Comparison of ENCODE assay signal across 10 mouse cellular contexts in the genomic region with DNA sequence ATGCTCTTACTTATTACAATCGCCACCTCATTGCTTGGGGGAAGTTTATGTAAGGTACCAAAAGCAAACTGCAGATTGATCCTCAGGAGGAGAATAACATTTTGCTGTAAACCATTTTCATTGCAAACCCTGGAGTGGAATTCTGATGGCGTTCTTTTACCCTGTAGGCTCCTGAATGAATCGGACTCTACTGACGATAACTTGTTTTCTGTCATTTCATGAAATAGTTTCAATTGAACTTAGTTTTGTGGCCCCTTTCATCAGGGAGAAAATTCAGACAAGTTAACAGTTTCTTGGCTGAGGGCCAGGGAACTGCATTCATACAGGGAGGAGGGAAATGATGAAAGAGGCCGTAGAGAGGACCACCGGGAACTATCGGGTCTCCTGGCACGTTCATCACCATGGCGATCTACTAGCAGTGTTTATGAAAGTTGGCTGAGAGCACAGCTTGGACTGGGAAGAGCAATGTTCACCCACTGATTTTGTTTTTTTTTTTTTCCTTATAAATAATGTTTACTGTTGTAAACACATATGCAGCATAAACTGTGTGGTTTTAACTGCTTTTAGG.
DNase-seq lines count a peak whose midpoint lies in the region; ATAC-seq and TF ChIP-seq lines count a peak whose summit lies in the region.
"Had no signal": no experiment of that assay in that cellular context is flagged by ENCODE, and none has a peak within 500 bp of the region (broad histone marks: within the 10 kb centered on the region; RNA-seq: fewer than 3 reads in every experiment).

No protein-coding gene starts in this region.

- peak overlapping the region; percentile 19; the same call in 1 of the 2 replicates for H3K4me2 ChIP-seq in heart, embryonic 14.5 days (ENCODE audit: low read length)
- H3K4me2 ChIP-seq in intestine, embryonic 15.5 days (replicated peaks) = peak overlapping the region; percentile 28
- 0 out of 2 replicates have a peak overlapping the region, but pooled peaks have one; percentile 1 for H3K4me2 ChIP-seq in stomach, postnatal 0 days (replicated peaks; ENCODE audit: low read depth)
- H3K4me2 ChIP-seq: neural tube, embryonic 13.5 days had no signal

- no peak for ATAC-seq in heart, embryonic 14.5 days (ENCODE audit: insufficient number of reproducible peaks, insufficient read depth, low FRiP score, low read depth)
- no peak for ATAC-seq in intestine, embryonic 15.5 days
- ATAC-seq in stomach, postnatal 0 days (ENCODE audit: low FRiP score, low TSS enrichment) = no peak

- DNase-seq in heart, postnatal 14 days = no peak
- DNase-seq in retina, postnatal 1 day = peak; percentile 74
- no peak for DNase-seq in retina, embryonic 14.5 days (ENCODE audit: low spot score)
- DNase-seq in stomach, postnatal 0 days (ENCODE audit: low spot score) = no peak
- DNase-seq in gastrocnemius, adult 8-10 months (ENCODE audit: low spot score in 2 of 2) = no peak
- no peak for DNase-seq in ovary, postnatal 14 days (ENCODE audit: low spot score)
- DNase-seq: cerebellum, postnatal 36 days had no signal

- H3K4me1 ChIP-seq in heart, embryonic 14.5 days (ENCODE audit: control insufficient read depth in 2 of 2, insufficient read depth in 2 of 2, low read length in 2 of 2) = peaks cover 4 to 5% of the 10 kb centered on the region in 2 experiments; a peak in 3 of 4 replicates
- H3K4me1 ChIP-seq in intestine, embryonic 15.5 days (replicated peaks) = no peaks in the 10 kb centered on the region
- H3K4me1 ChIP-seq in stomach, postnatal 0 days (replicated peaks; ENCODE audit: control insufficient read depth, insufficient read depth) = no peaks in the 10 kb centered on the region

- no peaks in the 10 kb centered on the region for H3K36me3 ChIP-seq in heart, embryonic 14.5 days (ENCODE audit: control insufficient read depth, insufficient read depth, low read length)
- no peaks in the 10 kb centered on the region for H3K36me3 ChIP-seq in intestine, embryonic 15.5 days
- no peaks in the 10 kb centered on the region for H3K36me3 ChIP-seq in stomach, postnatal 0 days (ENCODE audit: control insufficient read depth, insufficient read depth, low read length)
- H3K36me3 ChIP-seq: neural tube, embryonic 13.5 days had no signal

- H3K27me3 ChIP-seq in heart, embryonic 14.5 days (ENCODE audit: control insufficient read depth, insufficient read depth, low read length) = no peaks in the 10 kb centered on the region
- no peaks in the 10 kb centered on the region for H3K27me3 ChIP-seq in intestine, embryonic 15.5 days (replicated peaks)
- H3K27me3 ChIP-seq in stomach, postnatal 0 days (ENCODE audit: control insufficient read depth, insufficient read depth, low read length) = no peaks in the 10 kb centered on the region
- H3K27me3 ChIP-seq: neural tube, embryonic 13.5 days had no signal

- H3K9ac ChIP-seq in heart, embryonic 14.5 days (ENCODE audit: low read length) = no peak overlapping the region
- H3K9ac ChIP-seq in intestine, embryonic 15.5 days = no peak overlapping the region
- H3K9ac ChIP-seq in stomach, postnatal 0 days (ENCODE audit: low read length) = no peak overlapping the region
- H3K9ac ChIP-seq: neural tube, embryonic 13.5 days had no signal

- no peak overlapping the region for H3K4me3 ChIP-seq in heart, embryonic 14.5 days (ENCODE audit: control insufficient read depth in 1 of 2, insufficient read depth in 1 of 2, low read depth in 1 of 2, low read length in 2 of 2)
- no peak overlapping the region for H3K4me3 ChIP-seq in intestine, embryonic 15.5 days (replicated peaks)
- no peak overlapping the region for H3K4me3 ChIP-seq in stomach, postnatal 0 days (ENCODE audit: low read depth, low read length)
- H3K4me3 ChIP-seq: neural tube, embryonic 13.5 days had no signal

- no peaks in the 10 kb centered on the region for H3K9me3 ChIP-seq in heart, embryonic 14.5 days (ENCODE audit: control insufficient read depth, low read length)
- no peaks in the 10 kb centered on the region for H3K9me3 ChIP-seq in intestine, embryonic 15.5 days
- H3K9me3 ChIP-seq in stomach, postnatal 0 days (ENCODE audit: control insufficient read depth, low read length) = no peaks in the 10 kb centered on the region
- H3K9me3 ChIP-seq: neural tube, embryonic 13.5 days had no signal

- H3K27ac ChIP-seq in heart, embryonic 14.5 days (replicated peaks in 1 of 2; ENCODE audit: control insufficient read depth in 1 of 2, insufficient read depth in 1 of 2, low read depth in 2 of 2, low read length in 2 of 2) = no peak overlapping the region
- no peak overlapping the region for H3K27ac ChIP-seq in intestine, embryonic 15.5 days
- H3K27ac ChIP-seq in stomach, postnatal 0 days (replicated peaks) = no peak overlapping the region
- H3K27ac ChIP-seq: neural tube, embryonic 13.5 days had no signal

- TF ChIP-seq CTCF in stomach, postnatal 0 days (IDR thresholded peaks at IDR 0.05; ENCODE audit: low read depth) = no peak

- TF ChIP-seq EP300 in stomach, postnatal 0 days (optimal IDR thresholded peaks at IDR 0.05) = no peak

- intact Hi-C loops in heart, postnatal 14 days (cut with DNase I) = loop anchor here (10.0 kb wide), 2 partner anchors 160 to 320 kb away; no protein-coding TSS in a partner anchor

- WGBS in heart, embryonic 14.5 days = 27% methylated on average over 9 of the region's 9 CpGs
- 27% methylated on average over 9 of the region's 9 CpGs for WGBS in intestine, embryonic 15.5 days
- WGBS in stomach, postnatal 0 days = 19% methylated on average over 9 of the region's 9 CpGs
